11 mouse cellular contexts compared by ENCODE assay signal in genomic region chr2:72508891-72509290, GRCm38 (mm10).
"Had no signal": no experiment of that assay in that cellular context is flagged by ENCODE, and none has a peak within 500 bp of the region (broad histone marks: within the 10 kb centered on the region; RNA-seq: fewer than 3 reads in every experiment).

No protein-coding gene starts in this region.

- ATAC-seq: lung, postnatal 0 days; midbrain, embryonic 13.5 days had no signal

- H3K4me2 ChIP-seq: liver, embryonic 11.5 days; liver, embryonic 15.5 days had no signal

- DNase-seq: kidney, postnatal 25 days; lung, adult 2 months; lung, postnatal 36 days; right cerebral cortex, postnatal 14 days; thymus, postnatal 36 days had no signal

- H3K4me1 ChIP-seq: liver, embryonic 15.5 days had no signal

- H3K27ac ChIP-seq: left cerebral cortex, adult 2 months; limb, embryonic 10.5 days; liver, embryonic 15.5 days; midbrain, embryonic 13.5 days had no signal

- H3K4me3 ChIP-seq: left cerebral cortex, adult 2 months; limb, embryonic 10.5 days; liver, embryonic 15.5 days; midbrain, embryonic 13.5 days had no signal

- H3K9me3 ChIP-seq: limb, embryonic 10.5 days; liver, embryonic 15.5 days; midbrain, embryonic 13.5 days had no signal

- H3K9ac ChIP-seq: liver, embryonic 15.5 days had no signal

- H3K36me3 ChIP-seq: limb, embryonic 10.5 days; liver, embryonic 15.5 days; midbrain, embryonic 13.5 days had no signal
